Mouse (Mus musculus): ENCODE results near the gene Gm19426.

Gm19426 gene

DNA sequence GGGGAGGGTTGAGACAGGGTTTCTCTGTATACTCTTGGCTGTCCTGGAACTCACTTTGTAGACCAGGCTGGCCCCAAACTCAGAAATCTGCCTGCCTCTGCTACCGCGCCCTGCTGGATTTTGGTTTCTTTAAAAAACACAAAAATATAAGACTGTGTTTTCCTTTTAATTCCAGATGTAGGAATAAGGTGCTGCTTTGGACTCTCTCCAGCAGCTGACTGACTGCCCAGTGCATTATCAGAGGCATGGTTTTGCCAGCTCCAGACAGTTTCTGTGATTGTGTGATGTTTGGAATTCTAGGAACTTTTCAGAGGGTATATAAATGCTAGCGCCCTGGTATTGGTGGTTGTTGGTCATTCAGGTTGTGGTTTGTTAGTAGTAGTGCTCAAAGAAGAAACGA lies 26.1 kb downstream of the Gm19426 start:
- DNase-seq, result no peak

DNA sequence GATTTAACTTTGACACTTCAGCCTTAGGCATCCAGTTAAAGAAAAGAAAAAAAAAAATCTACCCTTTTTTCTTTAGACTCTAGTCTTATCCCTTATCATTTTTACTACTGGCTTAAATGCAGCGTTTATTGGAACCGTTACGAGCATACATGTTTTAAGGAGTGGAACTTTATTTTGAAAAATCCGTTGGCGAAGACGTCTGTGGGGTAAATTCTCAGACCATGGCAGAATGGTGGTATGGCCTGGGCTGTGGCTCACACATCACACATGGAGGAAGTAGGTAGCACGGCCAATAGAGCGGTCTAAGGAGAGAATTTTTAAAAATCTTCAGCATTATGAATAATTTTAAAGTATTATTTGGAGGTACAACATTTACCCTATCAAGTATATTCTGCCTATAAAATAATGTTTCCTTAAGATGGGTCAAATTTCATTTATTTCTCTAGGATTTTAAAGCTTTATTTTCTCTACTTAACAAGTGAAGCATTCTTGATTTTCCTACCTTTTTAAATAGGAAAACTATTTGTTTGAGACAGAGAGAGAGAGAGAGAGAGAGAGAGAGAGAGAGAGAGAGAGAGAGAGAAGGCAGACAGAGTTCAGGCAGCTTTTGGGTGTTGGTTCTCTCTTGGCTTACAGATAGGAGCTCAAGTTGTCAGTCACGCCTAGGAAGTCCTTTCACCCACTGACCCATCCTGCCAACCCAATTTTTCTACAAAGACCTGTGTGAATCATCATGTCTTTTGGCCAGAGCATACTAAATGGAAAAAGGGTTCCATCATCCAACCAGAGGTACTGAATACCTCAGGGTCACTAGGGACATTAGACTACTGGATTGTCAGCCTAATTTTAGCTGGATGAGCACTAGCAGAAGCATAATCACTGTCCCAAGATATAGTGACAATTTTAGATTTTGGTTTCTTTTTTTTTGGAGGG lies 26.8 kb downstream of the Gm19426 start:
- DNase-seq, result no peak

DNA sequence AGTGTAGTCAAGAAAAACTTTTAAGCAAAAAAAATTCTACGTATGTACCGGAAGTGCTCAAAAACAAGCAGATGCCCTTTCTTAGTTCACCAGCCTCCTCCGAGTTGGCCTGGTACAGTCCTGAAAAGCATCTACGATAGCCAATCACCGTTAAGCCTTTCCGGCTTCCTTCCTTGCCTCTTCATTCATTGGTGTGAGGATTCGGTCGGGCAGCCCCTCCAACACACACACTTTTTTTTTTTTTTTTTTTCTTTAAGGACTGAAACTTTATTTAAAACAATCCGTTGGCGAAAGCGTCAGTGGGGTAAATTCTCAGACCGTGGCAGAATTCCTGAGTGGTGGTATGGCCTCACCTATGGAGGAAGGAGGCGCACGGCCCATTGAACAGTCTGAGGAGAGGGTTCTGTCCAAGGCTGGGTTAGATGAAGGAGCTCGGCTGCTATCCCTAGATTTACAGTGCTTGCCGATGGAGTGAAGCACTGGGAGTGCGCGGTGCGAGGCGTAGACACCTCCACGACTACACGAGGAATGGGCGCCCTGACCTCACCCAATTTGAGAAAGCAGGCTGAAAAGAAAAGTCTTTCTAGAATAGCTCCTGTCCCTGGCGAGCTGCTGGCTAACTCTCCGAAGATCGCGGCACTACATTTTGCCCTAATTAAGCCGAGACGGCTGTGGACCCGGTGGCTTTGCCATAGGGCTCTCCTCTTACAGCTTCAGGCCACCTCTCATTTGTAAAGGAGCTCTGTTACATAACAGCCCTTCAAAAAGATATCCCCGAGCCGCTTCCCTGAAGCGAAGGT lies 27.7 kb downstream of the Gm19426 start:
- peak; percentile 61 for DNase-seq

DNA sequence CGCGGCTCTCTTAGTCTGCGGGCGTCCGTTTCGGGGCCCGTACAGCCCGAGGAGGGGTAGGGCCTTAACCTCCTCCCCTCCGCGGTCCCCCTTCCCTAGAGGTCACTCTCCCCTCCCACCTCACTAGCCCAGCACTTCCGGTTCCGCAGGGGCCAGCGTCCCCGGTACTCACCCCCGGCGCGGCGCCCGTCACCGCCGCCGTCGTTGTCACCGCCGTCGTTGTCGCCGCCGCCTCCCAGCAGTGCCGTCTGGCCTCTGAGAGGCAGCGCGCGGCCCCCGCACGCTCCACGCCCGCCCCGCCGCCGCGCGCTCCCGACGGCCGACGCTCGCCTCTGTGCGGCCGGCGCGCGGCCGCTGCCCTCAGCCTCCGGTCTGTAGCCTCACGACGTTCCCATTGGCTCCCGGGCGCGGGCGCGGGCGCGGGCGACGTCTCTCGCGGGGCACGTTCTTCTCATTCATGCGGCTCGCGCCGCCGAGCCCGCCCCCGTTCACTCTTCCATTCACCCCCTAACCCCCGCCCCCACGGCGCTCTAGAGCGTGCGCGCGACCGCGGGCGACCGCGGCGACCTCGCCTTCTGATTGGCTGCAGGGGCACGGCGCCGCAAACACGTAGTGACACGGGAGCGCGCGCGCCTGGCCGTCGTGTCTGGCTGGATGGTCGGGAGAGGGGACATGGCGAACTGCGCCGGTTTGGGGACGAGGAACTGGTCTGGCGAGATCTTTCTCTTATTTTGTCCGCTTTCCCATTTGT lies 28.5 kb downstream of the Gm19426 start, which contains the start of gene Zdhhc5:
Gene Zdhhc5 (minus strand): TSS at position 370 of the 751 bp plus-strand sequence.
- DNase-seq, result peak; percentile 98

DNA sequence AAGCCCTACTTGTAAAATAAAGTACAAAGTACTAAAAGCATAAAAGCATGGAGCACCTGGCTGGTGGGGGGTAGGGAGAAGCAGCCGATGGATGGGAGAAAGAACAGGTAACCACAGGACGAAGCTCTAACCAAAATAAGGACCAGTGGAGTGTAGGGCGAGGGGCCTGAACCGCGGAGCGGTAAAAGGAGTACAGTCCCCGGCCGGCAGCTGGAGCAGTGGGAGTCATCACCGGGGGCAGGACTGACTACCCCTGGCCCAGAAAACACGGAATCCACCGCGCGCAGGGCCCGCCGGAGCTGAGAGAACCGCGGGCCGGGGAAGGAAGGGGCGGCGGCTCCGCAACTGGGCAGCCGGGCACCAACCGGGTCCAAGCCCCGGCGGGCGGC lies 29.0 kb downstream of the Gm19426 start:
- no peak for DNase-seq

DNA sequence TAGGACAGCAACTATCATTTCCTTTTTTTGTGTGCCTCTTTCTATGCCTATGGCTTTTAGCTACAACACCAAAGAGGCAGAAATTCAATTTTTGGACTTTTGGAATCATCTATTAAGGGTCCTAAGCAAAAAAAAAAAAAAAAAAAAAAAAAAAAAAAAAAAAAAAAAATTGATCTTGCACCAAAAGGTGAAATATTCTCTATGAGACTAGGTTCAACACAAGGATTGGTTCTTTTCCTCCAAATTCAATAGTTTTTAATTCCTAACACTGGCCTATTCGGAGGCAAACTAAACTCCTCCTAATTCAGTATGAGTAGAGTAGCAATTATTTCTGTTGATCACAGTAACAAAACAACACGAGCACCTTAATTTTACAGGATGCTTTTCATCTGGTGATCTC lies 31.6 kb downstream of the Gm19426 start:
- no peak for DNase-seq

DNA sequence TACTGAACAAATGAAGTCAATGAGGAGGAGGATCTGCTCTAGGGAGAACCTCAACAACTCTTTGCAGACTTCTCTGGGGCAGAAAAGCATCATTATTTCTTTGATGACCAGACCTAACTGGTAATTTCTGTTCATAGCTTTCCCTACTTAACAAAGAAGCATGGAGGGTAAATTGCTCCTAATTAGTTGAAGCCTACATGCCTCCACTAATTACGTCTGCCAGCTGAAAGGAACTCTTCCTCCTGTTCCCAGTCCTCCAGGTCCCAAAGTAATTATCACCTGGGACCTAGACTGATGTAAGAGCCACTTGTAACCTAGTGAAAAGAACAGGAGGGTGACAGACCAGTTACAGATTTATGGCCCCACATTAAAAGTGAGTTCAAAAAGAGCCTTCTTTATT lies 35.9 kb downstream of the Gm19426 start:
- DNase-seq, result no peak

DNA sequence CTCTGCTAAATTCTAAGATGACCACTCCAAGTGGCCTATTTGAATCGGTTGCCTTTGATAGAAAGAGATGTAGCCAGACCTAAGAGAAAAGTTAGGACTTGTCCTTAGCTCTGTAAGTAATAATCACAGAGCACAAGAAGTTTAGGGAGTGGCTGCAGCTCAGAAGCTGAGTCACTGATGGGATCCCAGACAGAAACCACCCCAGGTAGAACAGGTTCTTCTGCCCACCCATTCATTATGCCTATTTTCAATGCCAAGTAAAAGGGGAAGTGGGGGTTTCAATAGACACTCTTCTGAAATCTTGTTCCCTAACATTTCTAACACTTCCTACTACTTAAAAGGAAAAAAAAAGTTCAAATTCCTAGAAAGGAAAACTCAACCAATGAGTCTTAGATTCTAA lies 38.2 kb downstream of the Gm19426 start:
- DNase-seq, result no peak

DNA sequence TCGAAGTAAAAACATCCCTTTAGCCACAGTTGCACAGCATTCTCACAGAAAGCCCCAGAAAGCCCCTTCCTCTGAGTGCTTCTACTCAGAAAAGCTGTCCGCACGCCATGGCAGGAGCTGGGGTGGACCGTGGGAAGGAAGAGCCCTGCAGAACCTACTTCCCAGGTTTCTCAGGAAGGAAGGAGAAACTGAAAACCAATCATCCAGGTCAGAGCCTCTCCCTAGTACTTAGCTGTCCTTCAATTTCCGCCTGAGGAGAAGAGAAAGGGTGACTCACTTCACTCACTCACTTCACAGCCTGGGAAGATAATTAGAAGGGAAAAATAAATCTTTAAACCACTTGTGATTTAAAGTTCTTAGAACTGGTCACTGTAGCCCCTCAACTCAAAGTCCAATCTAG lies 39.1 kb downstream of the Gm19426 start:
- DNase-seq, result no peak

DNA sequence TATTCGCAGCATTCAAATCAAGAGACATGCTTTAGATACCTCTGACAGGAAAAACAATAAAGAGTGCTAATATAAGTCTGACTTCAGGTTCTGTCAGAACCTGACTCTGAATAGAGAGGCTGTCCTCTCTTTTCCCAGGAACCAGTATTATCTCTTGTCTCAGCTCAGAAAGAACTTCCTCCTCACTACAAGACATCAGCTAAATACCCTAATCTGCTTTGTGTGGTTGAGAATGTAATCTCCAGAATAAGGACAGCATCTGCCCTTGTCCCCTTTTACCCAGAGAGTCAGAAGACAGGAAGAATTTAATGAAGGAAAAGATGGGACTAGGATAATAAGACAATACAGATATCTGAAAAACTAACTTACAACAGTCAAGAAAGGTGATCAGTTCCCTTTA lies 40.0 kb downstream of the Gm19426 start:
- DNase-seq, result no peak

DNA sequence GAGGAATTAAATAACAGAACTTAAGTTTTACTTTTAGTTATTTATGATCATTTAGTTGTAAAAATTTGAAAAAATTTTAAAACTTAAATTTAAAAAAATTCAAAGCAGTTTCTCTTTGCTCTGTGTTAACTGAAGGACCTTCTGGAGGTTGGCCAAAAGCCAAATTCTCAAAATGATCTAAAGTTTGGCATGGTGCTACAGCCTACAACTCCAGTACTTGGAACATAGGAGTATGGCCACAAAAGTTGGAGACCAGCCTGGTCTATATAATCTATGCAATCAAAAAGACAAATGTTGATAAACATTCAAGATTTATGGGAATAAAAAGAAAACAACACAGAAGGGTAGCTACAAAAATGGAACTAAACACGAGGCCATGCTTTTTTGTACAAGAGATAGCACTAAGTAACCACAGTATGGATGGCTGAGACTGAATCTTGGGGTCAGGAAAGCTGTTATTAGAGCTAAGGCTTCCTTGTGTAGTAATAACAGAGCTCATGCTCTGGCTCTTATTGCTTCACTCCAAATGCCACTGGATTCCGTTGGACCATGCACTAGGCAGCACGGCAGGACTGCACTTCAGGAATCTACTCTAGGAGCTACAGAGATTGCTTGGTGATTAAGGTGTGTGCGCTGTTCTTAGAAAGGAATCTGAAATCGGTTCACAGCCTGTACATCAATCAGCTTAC lies 48.3 kb downstream of the Gm19426 start:
- DNase-seq, result no peak
